Mouse (Mus musculus) kidney, postnatal 36 days (tissue): ENCODE data around the gene Zfp592.
"Not testable (repeated sequence)": the region's sequence is repeated elsewhere in the genome, so short reads cannot be mapped to it uniquely, and the experiment has no call there.

Source experiments
- DNase-seq, 2 experiments: peaks; one replicate each; pipeline ENCODE4 v3.0.0; 2021 to 2022; ENCODE audit warnings: mixed read lengths in 2 of 2

Zfp592 gene

DNA sequence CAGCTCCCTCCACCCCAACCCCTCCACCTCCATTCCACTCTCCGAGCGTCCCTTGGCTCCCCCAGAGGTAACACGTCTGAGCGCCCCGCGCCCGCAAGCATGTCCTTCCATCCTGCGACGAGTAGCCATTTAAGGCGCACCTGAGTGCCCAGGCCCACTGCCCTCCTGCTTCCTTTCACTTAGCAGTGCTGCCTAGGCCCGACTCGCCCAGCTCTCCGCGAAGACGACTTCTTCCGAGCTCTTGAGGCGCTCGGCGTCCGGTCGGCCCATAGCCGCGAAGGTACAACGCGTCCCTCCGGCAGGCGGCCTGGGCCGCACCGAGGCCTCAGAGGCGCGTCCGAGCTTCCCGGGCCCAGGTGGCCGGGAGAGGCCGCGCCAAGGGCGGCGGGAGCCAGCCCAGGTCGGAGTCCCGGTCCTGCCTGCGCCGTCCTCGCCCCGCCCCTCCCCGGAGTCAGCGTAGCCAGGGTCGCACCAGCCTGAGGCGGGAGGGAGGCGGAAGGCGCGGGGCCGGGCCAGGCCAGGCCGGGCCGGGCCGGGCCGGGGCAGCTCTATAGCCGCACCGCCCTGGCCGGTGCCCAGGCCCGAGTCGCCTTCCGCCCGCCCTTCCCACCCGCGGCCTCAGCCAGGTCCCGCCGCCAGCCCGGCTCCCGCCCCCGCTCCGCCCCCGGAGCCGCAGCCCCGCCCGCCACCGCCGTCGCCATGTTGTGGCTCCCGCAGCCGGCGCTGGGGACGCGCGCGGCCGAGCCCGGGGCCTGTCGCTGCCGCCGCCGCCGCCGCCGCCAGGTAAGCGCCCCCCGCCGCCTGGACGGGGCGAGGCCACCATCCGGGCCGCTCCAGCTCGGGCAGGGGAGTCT, at the start of gene Zfp592:
Zfp592 (plus strand) TSS at position 702 of the 854 bp plus-strand sequence.
- DNase-seq: peak; percentile 94 to 96

DNA sequence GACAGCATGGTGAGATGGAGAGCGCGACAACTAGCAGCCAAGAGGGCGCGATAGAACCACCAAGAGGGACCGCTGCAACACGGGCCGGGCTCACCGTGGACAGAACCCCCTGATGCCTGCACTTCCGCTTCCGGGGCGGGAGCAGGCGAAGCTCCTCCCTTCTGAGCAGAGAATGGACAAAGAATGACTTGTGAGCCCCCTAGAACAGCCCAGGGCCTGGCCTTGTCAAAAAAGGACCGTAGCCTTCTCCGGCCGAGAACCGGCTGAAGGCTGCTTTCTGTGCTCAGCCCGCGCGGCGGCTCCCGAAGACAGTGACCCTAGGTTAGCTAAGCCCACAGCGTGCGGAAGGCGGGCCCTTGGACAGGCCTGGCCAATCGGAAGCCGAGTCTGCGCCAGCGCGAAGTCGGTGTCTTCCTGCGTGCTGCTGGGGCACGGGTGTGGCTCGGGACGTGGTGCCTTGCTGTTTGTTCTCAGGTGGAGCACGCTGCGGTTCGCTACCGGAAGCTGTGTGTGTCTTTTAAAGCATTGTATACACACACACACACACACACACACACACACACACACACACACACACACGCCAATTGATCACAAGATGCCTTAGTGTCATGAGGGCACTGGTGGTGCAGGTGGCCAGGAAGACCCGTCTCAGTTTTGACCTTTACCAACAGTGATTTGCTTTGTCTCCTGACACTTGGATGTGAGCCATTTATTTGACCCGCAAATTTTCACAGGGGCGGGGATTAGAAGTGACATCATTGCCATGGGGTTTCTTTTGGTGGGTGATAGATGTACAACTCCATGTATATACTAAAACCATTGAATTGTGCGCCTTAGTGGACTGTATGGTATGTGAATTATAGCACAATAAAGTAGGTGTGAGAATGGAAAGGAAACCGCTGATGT, 45.8 kb upstream of the Zfp592 start, which contains the start of gene Sec11a:
Sec11a (minus strand) TSS at position 336 of the 906 bp plus-strand sequence.
- DNase-seq: peak; percentile 95 to 96

DNA sequence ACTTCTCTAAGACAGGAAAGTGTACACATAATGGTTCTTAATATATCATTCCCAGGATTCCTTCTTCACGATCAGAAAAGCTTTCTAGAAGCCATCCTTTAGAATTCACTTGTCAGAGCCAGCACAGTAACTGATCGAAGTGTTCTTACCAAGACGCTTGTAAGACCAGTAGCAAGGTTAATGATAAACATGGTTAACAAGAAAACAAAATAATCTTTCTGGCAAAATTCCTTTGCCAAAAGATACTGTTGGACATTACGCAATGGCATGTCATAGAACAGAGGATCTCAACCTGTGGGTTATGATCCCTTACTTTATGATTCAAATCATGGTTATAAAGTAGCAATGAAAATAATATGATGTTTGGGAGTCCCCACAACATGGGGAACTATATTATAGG, 42.0 kb upstream of the Zfp592 start:
- peak in 1 of 2 experiments; percentile 45 for DNase-seq

DNA sequence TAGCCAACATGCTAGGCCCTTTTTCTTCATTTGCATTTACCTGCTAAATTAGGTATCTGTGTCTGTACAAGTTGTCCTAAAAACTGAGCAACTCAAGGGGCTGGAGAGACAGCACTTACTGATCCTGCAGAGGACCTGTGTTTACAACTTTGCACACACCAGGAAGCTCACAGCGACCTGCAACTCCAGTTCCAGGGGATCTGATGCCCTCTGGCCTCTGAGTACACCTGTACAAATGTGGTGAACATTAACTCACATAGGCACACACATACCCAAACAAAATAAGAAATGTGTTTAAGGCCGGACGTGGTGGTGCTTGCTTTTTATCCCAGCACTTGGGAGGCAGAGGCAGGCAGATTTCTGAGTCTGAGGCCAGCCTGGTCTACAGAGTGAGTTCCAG, 41.3 kb upstream of the Zfp592 start:
- DNase-seq: peak in 1 of 2 experiments; percentile 43

DNA sequence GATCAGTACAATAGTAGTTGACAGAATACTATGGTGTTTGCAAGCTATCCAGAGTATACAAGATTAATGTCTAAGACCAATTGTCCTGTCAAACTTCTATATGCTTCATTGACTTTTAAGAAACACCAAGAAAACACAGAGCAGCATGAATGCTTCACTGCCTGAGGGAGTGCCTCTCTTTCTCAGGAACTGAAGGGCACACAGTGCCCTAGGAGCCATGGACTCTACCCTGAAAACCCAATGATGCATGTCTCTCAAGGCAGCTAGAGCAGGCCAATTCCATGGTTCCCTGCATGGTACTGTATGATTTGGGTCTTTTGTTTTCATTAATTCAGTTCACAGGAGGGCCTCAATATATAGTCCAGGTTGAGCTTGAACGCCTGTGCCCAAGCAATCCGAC, 39.2 kb upstream of the Zfp592 start:
- peak; percentile 55 to 77 for DNase-seq

DNA sequence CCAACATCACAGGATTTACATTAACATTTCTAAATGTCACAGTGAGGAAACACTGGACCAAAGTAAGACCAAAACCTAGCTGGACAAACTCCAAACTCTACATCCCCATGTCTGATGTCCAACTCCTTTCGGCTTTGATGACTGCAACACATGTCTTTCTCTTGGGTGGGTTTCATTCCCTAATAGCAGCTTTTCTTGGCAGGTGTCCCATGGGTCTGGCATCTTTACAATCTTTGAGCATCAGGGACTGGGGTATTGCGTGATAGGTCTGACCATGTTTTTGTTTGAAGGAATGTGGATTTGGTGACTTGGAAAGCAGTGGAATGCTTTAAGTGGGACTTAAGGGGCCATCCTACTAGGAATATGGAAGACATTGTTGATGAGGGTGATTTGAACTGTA, 36.6 kb upstream of the Zfp592 start:
- no peak for DNase-seq

DNA sequence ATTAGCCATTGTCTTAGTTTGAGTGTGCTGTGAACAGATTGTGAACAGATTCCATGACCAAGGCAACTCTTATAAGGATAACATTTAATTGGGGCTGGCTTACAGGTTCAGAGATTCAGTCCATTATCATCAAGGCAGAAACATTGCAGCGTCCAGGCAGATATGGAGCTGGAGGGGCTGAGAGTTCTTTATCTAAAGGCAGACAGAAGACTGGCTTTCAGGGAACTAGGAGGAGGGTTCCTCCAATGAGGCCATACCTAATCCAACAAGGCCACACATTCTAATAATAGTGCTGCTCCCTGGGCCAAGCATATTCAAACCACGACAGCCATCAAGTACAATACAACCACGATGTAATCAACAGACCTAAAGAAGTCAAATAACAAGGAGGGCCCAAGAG, 34.5 kb upstream of the Zfp592 start:
- DNase-seq: no peak

DNA sequence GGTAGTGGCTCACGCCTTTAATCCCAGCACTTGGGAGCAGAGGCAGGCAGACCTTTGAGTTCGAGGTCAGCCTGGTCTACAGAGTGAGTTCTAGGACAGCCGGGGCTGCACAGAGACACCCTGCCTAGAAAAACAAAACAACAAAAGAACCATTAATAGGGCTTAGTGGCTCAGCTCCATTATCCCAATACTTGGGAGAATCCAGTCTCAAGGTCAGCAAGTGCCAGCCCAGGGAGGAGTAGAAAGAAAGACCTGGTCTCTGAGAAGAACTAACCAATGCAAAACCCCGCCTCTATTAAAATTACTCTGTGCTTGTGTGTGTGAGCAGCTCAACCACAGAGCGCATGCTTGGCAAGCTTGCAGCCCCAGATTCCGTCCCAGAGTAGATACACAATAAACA, 30.7 kb upstream of the Zfp592 start:
- DNase-seq: no peak

DNA sequence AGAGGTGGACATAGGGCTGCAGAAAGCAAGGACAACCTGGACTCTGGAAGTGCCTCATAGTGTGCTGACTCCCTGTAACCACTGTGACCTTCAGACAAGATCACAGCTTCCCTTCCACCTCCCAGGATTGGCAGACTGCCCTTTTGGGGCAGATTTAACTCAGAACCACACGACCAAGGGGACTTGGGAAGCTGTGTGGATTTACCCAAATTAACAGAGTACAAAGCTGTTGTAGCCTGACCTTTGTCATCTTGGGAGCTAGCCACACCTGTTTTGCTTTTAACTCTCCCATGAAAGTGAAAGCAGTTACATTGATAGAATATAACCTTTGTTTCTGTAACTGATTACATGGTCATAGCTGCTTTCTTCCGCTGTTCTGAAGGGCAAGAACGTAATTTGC, 22.6 kb upstream of the Zfp592 start:
- DNase-seq: peak; percentile 86 to 88

DNA sequence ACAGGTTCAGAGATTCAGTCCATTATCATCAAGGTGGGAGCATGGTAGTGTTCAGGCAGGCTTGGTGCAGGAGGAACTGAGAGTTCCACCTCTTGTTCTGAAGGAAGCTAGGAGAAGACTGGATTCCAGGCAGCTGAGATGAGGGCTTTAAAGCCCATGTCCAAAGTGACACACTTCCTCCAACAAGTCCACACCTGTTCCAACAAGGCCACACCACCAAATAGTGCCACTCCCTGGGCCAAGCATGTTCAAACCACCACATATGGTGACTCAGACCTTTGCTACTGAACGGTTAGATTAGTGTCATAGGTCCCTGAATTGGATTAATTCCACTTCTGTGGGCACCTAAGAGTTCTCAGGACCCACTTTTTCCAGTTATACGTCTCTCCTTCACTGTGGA, 22.1 kb upstream of the Zfp592 start:
- DNase-seq: no peak

DNA sequence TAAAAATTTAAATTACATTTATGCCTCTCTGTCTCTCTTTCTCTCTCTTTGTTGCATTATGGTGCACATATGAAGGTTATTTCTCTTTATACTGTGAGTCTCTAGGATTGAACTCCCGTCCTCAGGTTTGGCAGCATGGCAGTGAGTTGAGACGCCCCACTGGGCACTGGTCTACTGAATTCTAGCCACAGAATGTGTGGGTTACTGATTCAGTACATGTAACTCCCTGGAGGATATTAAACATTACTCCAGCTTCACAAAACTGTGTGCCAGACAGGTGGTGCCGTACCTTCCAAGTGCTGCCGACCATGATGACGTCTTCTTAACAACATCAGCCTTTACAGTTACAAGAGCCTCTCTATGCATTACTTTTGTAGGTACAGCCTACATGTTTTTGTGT, 21.4 kb upstream of the Zfp592 start:
- DNase-seq: no peak

DNA sequence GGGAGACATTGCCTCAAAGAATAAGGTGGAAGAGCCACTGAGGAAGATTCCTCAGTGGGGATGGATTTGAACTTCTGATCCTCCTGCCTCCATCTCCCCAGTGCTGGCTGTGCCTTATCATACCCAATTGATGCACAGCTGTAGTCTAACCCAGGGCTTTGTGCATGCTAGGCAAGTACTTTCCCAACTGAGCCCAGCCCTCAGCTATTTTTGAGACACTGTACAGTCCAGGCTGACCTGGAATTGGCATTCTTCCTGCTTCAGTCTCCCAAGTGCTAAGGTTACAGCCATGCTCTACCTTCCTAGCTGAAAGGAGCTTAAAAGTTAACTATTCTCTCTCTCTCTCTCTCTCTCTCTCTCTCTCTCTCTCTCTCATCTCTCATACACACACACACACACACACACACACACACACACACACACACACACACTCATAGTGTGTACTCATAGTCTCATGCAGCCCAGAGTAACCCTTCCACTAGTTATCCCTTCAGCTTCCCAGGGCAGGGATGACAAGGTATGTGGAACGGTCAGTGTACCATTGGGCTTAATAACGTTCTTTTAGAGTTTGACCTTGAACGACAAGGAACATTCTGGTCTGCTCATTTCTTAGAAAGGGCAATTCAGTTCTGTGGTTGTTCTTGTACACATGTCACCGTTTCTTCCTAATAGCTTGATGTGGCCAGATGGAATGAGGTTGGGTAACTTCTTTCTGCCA, 20.4 kb upstream of the Zfp592 start:
- DNase-seq: not testable (repeated sequence)

DNA sequence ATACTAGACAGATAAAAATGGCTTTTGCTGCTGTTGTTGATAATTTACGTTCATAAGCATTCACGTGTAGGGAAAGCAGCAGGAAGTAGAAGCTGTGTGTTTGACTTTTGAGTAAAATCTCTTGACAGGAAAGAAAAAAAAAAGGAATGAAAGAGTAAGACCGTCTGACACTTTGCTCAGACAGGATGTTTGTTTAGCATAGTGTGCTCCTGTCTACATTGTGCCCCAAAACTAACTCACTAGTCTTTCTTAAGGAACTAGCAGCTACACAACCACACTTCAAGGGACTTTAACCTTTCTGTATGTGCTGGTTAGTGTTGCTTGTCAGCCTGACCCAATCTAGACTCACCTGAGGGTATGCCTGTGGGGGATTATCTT, 19.9 kb upstream of the Zfp592 start:
- not testable (repeated sequence) for DNase-seq

DNA sequence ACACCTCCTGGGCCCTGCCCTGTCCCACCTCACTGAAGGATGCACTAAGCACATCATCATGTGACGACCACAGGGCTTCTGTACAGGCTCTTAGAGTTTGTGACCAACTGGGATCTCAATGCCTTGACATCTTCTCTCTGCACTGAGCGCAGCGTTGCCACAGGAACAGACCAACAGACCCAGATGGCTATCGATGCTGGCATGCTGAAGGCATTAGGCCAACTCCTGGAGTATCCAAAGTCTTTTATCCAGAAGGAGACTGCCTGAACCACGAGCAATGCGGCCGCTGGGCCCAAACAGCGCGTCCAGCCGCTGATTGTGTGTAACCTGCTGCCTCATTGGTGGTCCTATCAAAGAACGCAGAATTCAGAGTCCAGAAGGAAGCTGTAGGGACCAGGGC, 12.9 kb upstream of the Zfp592 start:
- no peak for DNase-seq

DNA sequence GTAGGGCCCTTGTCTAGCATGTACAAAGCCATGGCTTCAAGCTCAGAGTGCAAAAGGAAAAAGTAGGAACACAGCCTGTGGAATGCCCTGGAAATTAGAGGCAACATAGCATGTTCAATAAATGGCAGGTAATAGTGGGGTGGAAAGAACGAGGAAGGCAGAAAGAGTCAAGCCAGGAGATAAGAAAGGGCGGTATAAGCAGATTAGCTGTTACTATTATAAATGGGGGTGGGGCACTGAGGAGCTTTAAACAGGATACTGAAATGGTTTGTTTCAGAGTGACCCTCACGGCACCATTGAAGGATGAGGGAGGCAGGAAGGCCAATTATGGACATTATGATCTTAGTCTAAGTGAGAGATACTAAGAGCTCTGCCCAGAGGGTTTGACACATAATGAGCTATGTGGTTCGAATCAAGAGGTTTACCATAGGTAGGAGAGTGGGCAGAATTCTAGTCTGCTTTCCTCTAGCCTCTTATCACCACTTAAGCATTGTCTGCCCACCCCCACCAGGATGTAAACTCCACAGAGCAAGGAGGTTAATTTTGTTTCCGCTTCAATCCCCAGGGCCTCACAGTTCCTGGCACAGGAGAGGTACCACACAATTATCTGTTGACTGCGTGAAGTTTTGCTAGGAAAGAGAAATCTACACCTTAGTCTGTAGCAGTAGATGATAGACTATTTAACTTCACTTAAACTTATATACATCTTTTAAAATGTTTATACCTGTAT, 6.9 kb upstream of the Zfp592 start:
- peak in 1 of 2 experiments; percentile 31 for DNase-seq

DNA sequence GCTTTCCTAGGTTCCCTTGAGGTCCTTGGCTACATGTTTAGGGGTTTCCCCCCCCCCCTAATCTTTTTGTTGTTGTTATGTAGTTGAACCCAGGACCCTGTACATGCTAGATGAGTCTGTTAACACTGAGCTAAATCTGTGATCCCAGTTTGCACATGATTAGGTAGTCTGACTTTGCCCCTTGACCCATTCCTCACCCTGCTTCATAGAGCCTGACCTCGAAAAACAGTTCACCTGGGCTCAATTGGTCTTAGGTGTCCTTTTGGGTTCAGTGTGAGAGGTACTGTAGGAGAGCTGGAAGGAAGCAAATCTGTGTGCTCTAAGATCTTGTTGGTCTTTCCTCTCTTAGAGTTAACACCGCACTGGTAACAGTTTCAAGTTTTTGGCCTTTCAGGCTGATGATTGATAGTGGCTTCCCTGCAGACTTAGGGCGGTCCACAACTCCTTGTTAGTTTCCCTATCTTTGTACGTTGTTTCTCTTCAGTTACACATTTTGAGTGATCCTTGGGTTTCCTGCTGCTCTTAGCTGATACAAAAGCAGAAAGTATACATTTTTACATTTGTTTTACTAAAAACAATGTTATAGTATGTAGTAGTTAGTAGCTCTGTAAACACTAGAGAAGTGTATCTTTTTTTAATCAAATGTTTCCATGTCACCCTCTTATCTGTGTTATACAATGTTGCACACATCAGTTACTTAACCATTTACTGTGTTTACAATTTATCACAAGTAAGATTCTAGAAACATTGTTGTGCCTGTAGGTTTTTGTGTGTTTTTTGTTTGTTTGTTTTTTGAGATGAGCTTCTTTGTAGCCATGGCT, 5.5 kb upstream of the Zfp592 start:
- no peak for DNase-seq

DNA sequence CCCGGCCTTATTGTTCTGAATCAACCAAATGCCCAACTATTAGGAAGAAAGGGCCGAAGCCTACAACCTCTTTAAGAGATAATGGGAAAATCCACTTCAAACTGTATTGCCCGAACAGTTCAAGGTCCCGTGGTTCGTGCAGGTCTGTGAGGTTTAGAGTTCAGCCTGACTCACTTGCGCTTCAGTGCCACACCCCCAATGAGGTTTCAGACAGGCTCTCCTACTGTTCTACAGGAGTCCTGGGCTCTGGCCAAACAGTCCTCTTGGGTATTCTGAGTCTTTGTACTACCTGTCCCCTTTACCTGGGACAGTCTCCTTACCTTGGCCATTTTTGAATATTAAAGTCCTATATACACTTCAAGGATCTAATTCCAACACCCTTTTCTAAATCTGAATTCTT, 3.2 kb upstream of the Zfp592 start:
- peak; percentile 73 to 75 for DNase-seq

DNA sequence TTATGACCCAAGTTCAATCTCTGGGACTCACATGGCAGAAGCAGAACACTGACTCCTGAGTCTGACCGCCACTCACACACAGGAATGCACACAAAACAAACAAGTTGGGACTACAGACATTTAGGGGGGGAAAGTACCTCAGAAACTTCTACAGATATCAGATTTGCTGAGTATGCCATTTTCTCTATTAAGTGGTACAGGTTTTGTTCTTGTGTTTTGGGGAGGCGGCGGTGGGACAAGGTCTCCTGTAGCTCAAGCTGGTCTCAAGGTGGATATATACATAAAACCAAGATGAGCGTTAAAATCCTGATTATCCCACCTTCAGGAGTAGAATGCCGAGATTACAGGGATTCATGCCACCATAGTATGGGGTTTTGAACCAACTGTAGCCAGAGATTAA, 1.9 kb upstream of the Zfp592 start:
- no peak for DNase-seq

DNA sequence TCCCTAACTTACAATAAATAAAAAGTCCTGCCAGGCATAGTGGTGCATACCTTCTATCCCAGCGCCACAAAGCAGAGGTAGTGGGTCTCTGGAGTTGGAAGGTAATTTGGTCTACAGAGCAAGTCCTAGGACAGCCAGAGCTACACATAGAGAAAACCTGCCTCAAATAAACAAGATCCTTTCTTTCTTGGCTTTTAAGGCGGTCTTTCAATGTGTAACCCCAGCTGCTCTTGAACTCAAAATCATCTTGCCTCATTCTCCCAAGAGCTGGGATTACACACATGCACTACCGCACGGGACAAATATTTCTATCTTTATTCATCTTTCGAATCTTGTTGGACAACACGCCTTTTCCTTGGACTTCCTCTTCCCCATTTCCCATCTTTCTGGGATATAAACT, 1.4 kb upstream of the Zfp592 start:
- DNase-seq: no peak

DNA sequence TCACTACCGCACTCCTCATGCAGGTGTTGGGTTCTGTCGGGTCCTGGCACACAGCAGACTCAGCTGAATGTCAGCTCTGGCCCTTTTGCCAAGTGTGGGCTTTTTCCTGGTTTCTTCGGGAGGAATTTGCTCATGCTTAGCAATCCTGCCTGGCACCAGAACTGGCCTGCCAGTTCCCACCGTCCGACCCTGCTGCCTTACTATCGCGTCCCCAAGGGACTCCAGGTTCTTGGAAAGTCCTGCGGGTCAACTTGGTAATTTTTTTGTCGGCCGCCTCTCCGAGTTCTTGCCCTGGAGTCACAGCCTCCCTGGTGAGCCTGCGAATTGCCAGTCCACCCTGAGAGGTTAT, 876 bp upstream of the Zfp592 start:
- peak; percentile 58 to 63 for DNase-seq
